Mouse (Mus musculus) forebrain, embryonic 11.5 days (tissue): ENCODE results near the gene Ccdc136. TPM values are rescaled to one million over a fixed set of nuclear protein-coding genes. Genes with fewer than 3 reads are reported as not detected.
A peak's percentile ranks its signal among the peaks of the same experiment; 100 is the strongest.
"Not testable (repeated sequence)": the region's sequence is repeated elsewhere in the genome, so short reads cannot be mapped to it uniquely, and the experiment has no call there.

Source experiments
- ATAC-seq: fragments of 200-750 bp; cut with Nextera tagmentation; replicated peaks from 2 replicates; pipeline ENCODE4 v1.8.0; 2017; ENCODE audit warnings: moderate TSS enrichment; ENCODE audit not compliant: low FRiP score
- DNase-seq: peaks from one replicate; pipeline ENCODE4 v3.0.0-alpha.2; 2017; ENCODE audit warnings: low spot score
- H3K27ac ChIP-seq: fragments of 300-500 bp; sonication (generic); 2 replicates; pipeline ENCODE4 v1.5.1; 2014; ENCODE audit warnings: low read depth, low read length
- H3K27me3 ChIP-seq: fragments of 300-500 bp; sonication (generic); 2 replicates; pipeline ENCODE4 v1.6.1; 2014; ENCODE audit warnings: mild to moderate bottlenecking, low read length, mixed read lengths; ENCODE audit not compliant: control insufficient read depth, insufficient read depth
- H3K36me3 ChIP-seq: fragments of 300-500 bp; sonication (generic); 2 replicates; pipeline ENCODE4 v1.6.1; 2014; ENCODE audit warnings: mild to moderate bottlenecking, low read length, moderate library complexity, mixed read lengths; ENCODE audit not compliant: control insufficient read depth, insufficient read depth
- H3K4me1 ChIP-seq: fragments of 300-500 bp; sonication (generic); replicated peaks from 2 replicates; pipeline ENCODE4 v1.6.1; 2014; ENCODE audit warnings: low read length, mixed read lengths; ENCODE audit not compliant: control insufficient read depth, insufficient read depth
- H3K4me2 ChIP-seq: fragments of 300-500 bp; sonication (generic); 2 replicates; pipeline ENCODE4 v1.6.1; 2014; ENCODE audit warnings: low read depth, mild to moderate bottlenecking, low read length, moderate library complexity, mixed read lengths; ENCODE audit not compliant: severe bottlenecking
- H3K4me3 ChIP-seq: fragments of 300-500 bp; sonication (generic); 2 replicates; pipeline ENCODE4 v1.5.1; 2014; ENCODE audit warnings: low read depth, low read length
- H3K9ac ChIP-seq: fragments of 300-500 bp; sonication (generic); 2 replicates; pipeline ENCODE4 v1.6.1; 2014; ENCODE audit warnings: low read length
- H3K9me3 ChIP-seq: fragments of 300-500 bp; sonication (generic); 2 replicates; pipeline ENCODE4 v1.6.1; 2016; ENCODE audit warnings: low read length, mixed read lengths; ENCODE audit not compliant: control insufficient read depth
- WGBS: fragments of 180-500 bp; shearing (Covaris S2); extraction: QIAGEN DNeasy Blood & Tissue Kit; methylation state at CpG from one replicate; pipeline ENCODE4 v1.1.7; 2014; 5-methylcytosine and 5-hydroxymethylcytosine counted together
- polyA plus RNA-seq: library from polyadenylated mRNA; unstranded; fragments of >200 nt; fragmentation: Nextera tagmentation; extraction: Ambion mirVana; gene quantifications from 2 replicates; pipeline ENCODE4 v1.2.1, GENCODE M21; 2014

Ccdc136 gene
- 25.7 and 26.7 TPM in 2 replicates for polyA plus RNA-seq

- under 1% methylated on average over 48 of the region's 49 CpGs for WGBS
- peaks cover 3% of the 10 kb centered on the region; the same call in 1 of the 2 replicates for H3K27me3 ChIP-seq
Observed at GRCm38 (mm10) chr6:29395910-29396713, at the start of gene Ccdc136. Gene Ccdc136, plus strand, starts transcription at chr6:29396309.

GRCm38 (mm10) chr6:29346512-29346911, 49.6 kb upstream of the Ccdc136 start:
- WGBS: 100% methylated on average over 2 of the region's 2 CpGs

More at GRCm38 (mm10) chr6:29395910-29396713, at the start of gene Ccdc136:
- Histone ChIP-seq H3K4me1 (peaks cover 8% of the 10 kb centered on the region; the same call in 1 of the 2 replicates), H3K9me3 (no peaks in the 10 kb centered on the region), H3K27ac (no peak within 1 kb of the TSS), H3K9ac (peak within 1 kb of the TSS; percentile 70), H3K36me3 (no peaks in the 10 kb centered on the region), H3K4me3 (peak within 1 kb of the TSS; percentile 59), H3K4me2 (peak within 1 kb of the TSS; percentile 92)
- DNase-seq (peak; percentile 89), ATAC-seq (peak; percentile 91)

GRCm38 (mm10) chr6:29347189-29347588, 48.9 kb upstream of the Ccdc136 start:
- peaks cover 6% of the 10 kb centered on the region for H3K4me1 ChIP-seq
- H3K4me3 ChIP-seq: peak overlapping the region; percentile 93
- no peaks in the 10 kb centered on the region for H3K27me3 ChIP-seq
- H3K27ac ChIP-seq: peak overlapping the region; percentile 64
- H3K4me2 ChIP-seq: peak overlapping the region; percentile 86
- WGBS: 42% methylated on average over 7 of the region's 7 CpGs
- DNase-seq (no peak), ATAC-seq (no peak)
- H3K9me3 ChIP-seq: no peaks in the 10 kb centered on the region
- peak overlapping the region; percentile 80 for H3K9ac ChIP-seq
- no peaks in the 10 kb centered on the region for H3K36me3 ChIP-seq

More at GRCm38 (mm10) chr6:29346512-29346911, 49.6 kb upstream of the Ccdc136 start:
- H3K4me1 ChIP-seq, ATAC-seq, H3K4me2 ChIP-seq, H3K9me3 ChIP-seq, H3K27me3 ChIP-seq, H3K4me3 ChIP-seq, DNase-seq, H3K27ac ChIP-seq, H3K36me3 ChIP-seq, H3K9ac ChIP-seq: not testable (repeated sequence)

- Histone ChIP-seq H3K9me3 (no peaks in the 10 kb centered on the region), H3K4me2 (peak within 1 kb of the TSS; percentile 86), H3K27me3 (no peaks in the 10 kb centered on the region), H3K4me3 (peak within 1 kb of the TSS; percentile 93), H3K9ac (peak within 1 kb of the TSS; percentile 85), H3K4me1 (peaks cover 6% of the 10 kb centered on the region), H3K36me3 (no peaks in the 10 kb centered on the region), H3K27ac (peak within 1 kb of the TSS; percentile 64)
- DNase-seq (peak; percentile 99), ATAC-seq (peak; percentile 99)
- under 1% methylated on average over 55 of the region's 55 CpGs for WGBS
Observed at GRCm38 (mm10) chr6:29347665-29348370, 48.3 kb upstream of the Ccdc136 start, which contains the start of gene Calu. Gene Calu, plus strand, starts transcription at chr6:29348069.

GRCm38 (mm10) chr6:29348371-29348724, 47.8 kb upstream of the Ccdc136 start:
- H3K4me1 ChIP-seq: peaks cover 6% of the 10 kb centered on the region
- DNase-seq (no peak), ATAC-seq (no peak; the same call in 1 of the 2 replicates)
- no peaks in the 10 kb centered on the region for H3K9me3 ChIP-seq
- H3K9ac ChIP-seq: peak overlapping the region; percentile 85
- 0% methylated on average over 15 of the region's 15 CpGs for WGBS
- H3K4me3 ChIP-seq: peak overlapping the region; percentile 93
- H3K27ac ChIP-seq: 0 out of 2 replicates have a peak overlapping the region, but pooled peaks have one; percentile 31
- peak overlapping the region; percentile 73 for H3K4me2 ChIP-seq
- no peaks in the 10 kb centered on the region for H3K27me3 ChIP-seq
- no peaks in the 10 kb centered on the region for H3K36me3 ChIP-seq

- no peak overlapping the region for H3K27ac ChIP-seq
- H3K27me3 ChIP-seq: no peaks in the 10 kb centered on the region
- peaks cover 6% of the 10 kb centered on the region for H3K4me1 ChIP-seq
- ATAC-seq: no peak
- H3K9me3 ChIP-seq: no peaks in the 10 kb centered on the region
- H3K9ac ChIP-seq: no peak overlapping the region
- H3K36me3 ChIP-seq: no peaks in the 10 kb centered on the region; the same call in 1 of the 2 replicates
- H3K4me2 ChIP-seq: no peak overlapping the region
- no peak overlapping the region for H3K4me3 ChIP-seq
- no peak for DNase-seq
Observed at GRCm38 (mm10) chr6:29351613-29352012, 44.5 kb upstream of the Ccdc136 start.

GRCm38 (mm10) chr6:29352816-29353215, 43.3 kb upstream of the Ccdc136 start:
- Histone ChIP-seq H3K4me2 (no peak overlapping the region), H3K27me3 (no peaks in the 10 kb centered on the region), H3K9me3 (no peaks in the 10 kb centered on the region), H3K36me3 (no peaks in the 10 kb centered on the region; the same call in 1 of the 2 replicates), H3K9ac (no peak overlapping the region), H3K4me3 (no peak overlapping the region), H3K4me1 (peaks cover 3% of the 10 kb centered on the region), H3K27ac (no peak overlapping the region)
- ATAC-seq (no peak), DNase-seq (no peak)
- WGBS: 52% methylated on average over 5 of the region's 5 CpGs

GRCm38 (mm10) chr6:29359386-29359785, 36.7 kb upstream of the Ccdc136 start:
- Histone ChIP-seq H3K4me1 (no peaks in the 10 kb centered on the region), H3K36me3 (no peaks in the 10 kb centered on the region; the same call in 1 of the 2 replicates), H3K9ac (no peak overlapping the region), H3K4me2 (no peak overlapping the region), H3K9me3 (no peaks in the 10 kb centered on the region), H3K27ac (no peak overlapping the region), H3K27me3 (no peaks in the 10 kb centered on the region), H3K4me3 (no peak overlapping the region)
- DNase-seq (no peak), ATAC-seq (no peak)
- over 99% methylated on average over 3 of the region's 3 CpGs for WGBS
